Comparison of ENCODE assay signal across 8 mouse cellular contexts in the genomic region with DNA sequence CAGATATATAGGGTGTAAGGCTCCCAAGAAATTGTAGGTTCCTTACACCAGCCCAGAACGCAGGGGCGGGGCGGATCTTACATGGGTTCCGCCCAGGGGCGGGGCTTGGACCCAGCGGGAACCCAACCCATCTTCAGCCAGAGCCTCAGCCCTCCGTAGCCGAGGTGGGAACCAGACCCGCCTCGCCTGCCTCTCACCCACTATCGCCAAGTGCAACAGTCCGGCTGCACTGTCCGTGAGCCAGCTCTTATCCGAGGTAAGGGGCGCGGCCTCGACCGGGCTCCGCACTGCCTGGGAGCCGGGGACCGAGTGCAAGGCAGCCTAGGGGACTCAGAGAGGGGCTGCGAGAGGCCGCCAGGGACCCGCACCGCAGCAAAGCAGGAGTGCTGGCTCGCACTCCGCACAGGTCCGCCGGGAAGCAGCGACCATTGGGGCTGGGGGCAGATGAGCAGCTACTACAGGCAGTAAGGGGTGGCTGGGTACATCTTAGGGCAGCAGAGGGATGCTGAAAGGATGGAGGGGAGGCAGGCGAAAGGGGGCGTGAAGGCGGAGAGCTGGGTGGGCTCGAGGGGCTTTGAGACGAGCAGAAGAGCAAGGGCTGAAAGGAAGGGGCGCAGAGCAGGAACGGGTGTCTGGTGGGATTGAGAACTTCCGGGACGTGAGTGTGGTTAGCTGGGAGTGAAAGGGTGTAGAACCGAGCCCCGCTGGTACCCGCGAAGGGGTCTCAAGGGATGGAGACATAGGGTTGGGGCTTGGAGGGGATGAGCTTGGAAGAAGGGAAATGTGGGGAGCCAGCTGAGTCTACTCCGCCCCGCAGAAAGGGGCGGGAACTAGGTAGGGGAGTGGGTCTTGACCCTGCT. TPM values are rescaled to one million over a fixed set of nuclear protein-coding genes. Genes with fewer than 3 reads are reported as not detected.
DNase-seq lines count a peak whose midpoint lies in the region; ATAC-seq and TF ChIP-seq lines count a peak whose summit lies in the region.

Gene Rab3b (plus strand): TSS at position 101 of the 860 bp plus-strand sequence.

- in situ Hi-C loops in ES-E14 (cut with MboI; ENCODE audit: low sequenced_read_pairs in 2 of 2, unreplicated experiment in 2 of 2), result loop anchor here in 1 of 2 experiments (10.0 kb wide), 1 partner anchor 96 kb away; no protein-coding TSS in a partner anchor

- H3K4me1 ChIP-seq in ES-E14 (ENCODE audit: control insufficient read depth in 2 of 2, insufficient read depth in 2 of 2, low read length in 2 of 2, poor library complexity in 1 of 2), result peaks cover 0 to 4% of the 10 kb centered on the region in 2 experiments; a peak in 2 of 4 replicates
- peaks cover 5% of the 10 kb centered on the region for H3K4me1 ChIP-seq in forebrain, embryonic 13.5 days
- H3K4me1 ChIP-seq in neural tube, embryonic 14.5 days (ENCODE audit: control insufficient read depth, insufficient read depth, low read length), result no peaks in the 10 kb centered on the region

- intact Hi-C loops in heart, postnatal 36 days (cut with DNase I), result no loop called here

- H3K27me3 ChIP-seq in forebrain, embryonic 13.5 days, result 0 out of 2 replicates have a peak, but pooled peaks cover 4% of the 10 kb centered on the region
- no peaks in the 10 kb centered on the region for H3K27me3 ChIP-seq in neural tube, embryonic 14.5 days (ENCODE audit: control insufficient read depth, insufficient read depth, low read length)

- peak within 1 kb of the TSS; percentile 74 to 84 for H3K4me3 ChIP-seq in ES-E14 (ENCODE audit: insufficient read depth in 1 of 2, low read depth in 1 of 2, low read length in 2 of 2, poor library complexity in 1 of 2, severe bottlenecking in 1 of 2)
- peak within 1 kb of the TSS; percentile 62 for H3K4me3 ChIP-seq in forebrain, embryonic 13.5 days
- peak within 1 kb of the TSS; percentile 66 for H3K4me3 ChIP-seq in neural tube, embryonic 14.5 days (ENCODE audit: low read depth, low read length)

- peak within 1 kb of the TSS; percentile 64 for H3K9ac ChIP-seq in ES-E14 (ENCODE audit: insufficient read depth, low read depth, low read length, poor library complexity, severe bottlenecking)
- H3K9ac ChIP-seq in forebrain, embryonic 13.5 days, result peak within 1 kb of the TSS; percentile 76
- H3K9ac ChIP-seq in neural tube, embryonic 14.5 days (replicated peaks; ENCODE audit: low read depth, low read length), result peak within 1 kb of the TSS; percentile 80

- H3K27ac ChIP-seq in ES-E14 (ENCODE audit: insufficient read depth, low read depth, low read length, poor library complexity, severe bottlenecking), result no peak within 1 kb of the TSS
- no peak within 1 kb of the TSS for H3K27ac ChIP-seq in forebrain, embryonic 13.5 days
- H3K27ac ChIP-seq in neural tube, embryonic 14.5 days (ENCODE audit: low read depth, low read length), result 0 out of 2 replicates have a peak within 1 kb of the TSS, but pooled peaks have one; percentile 36

- no peaks in the 10 kb centered on the region for H3K9me3 ChIP-seq in ES-E14 (ENCODE audit: control insufficient read depth, insufficient read depth, low read depth, low read length)
- no peaks in the 10 kb centered on the region for H3K9me3 ChIP-seq in forebrain, embryonic 13.5 days (replicated peaks)
- no peaks in the 10 kb centered on the region for H3K9me3 ChIP-seq in neural tube, embryonic 14.5 days (ENCODE audit: control insufficient read depth, low read length)

- H3K4me2 ChIP-seq in forebrain, embryonic 13.5 days, result peak within 1 kb of the TSS; percentile 74
- peak within 1 kb of the TSS; percentile 48 for H3K4me2 ChIP-seq in neural tube, embryonic 14.5 days (ENCODE audit: low read depth, low read length)

- peak; percentile 95 for ATAC-seq in forebrain, embryonic 13.5 days
- ATAC-seq in neural tube, embryonic 14.5 days (ENCODE audit: low read depth), result peak; percentile 93

- DNase-seq in ES-E14 (ENCODE audit: low read depth, low spot score), result peak; percentile 72
- DNase-seq in cerebellum, adult 11 months, result peak; percentile 9
- peak; percentile 14 to 40 for DNase-seq in heart, postnatal 36 days
- DNase-seq in layer of hippocampus, adult 11-12 months (ENCODE audit: low spot score), result peak; percentile 47
- DNase-seq in lung, adult 18-20 months, result peak; percentile 47 to 57
- DNase-seq in thymus, adult 18-20 months, result peak; percentile 8 to 11

- no peaks in the 10 kb centered on the region for H3K36me3 ChIP-seq in ES-E14 (ENCODE audit: control insufficient read depth, insufficient read depth, low read length, poor library complexity, severe bottlenecking)
- H3K36me3 ChIP-seq in forebrain, embryonic 13.5 days (ENCODE audit: poor library complexity, severe bottlenecking), result no peaks in the 10 kb centered on the region
- H3K36me3 ChIP-seq in neural tube, embryonic 14.5 days (ENCODE audit: control insufficient read depth, insufficient read depth, low read length), result no peaks in the 10 kb centered on the region

- under 1% methylated on average over 46 of the region's 46 CpGs for WGBS in forebrain, embryonic 13.5 days
- under 1% methylated on average over 46 of the region's 46 CpGs for WGBS in neural tube, embryonic 14.5 days

TF ChIP-seq in ES-E14, 5 proteins besides CTCF, POLR2A, EP300 and RAD21:
- TF ChIP-seq ZNF384 (IDR thresholded peaks at IDR 0.05; ENCODE audit: low read depth, low read length) (no peak), MAFK (IDR thresholded peaks at IDR 0.05; ENCODE audit: insufficient read depth, low read depth, low read length) (no peak), HCFC1 (IDR thresholded peaks at IDR 0.05; ENCODE audit: borderline replicate concordance, insufficient read depth, low read length) (no peak)
TF ChIP-seq in ES-E14: peak in this region for 0.

RNA-seq across cellular contexts. Expression of gene Rab3b, which starts in this region (rescaled TPM):
- 2.3 and 5.1 TPM in 2 replicates for total RNA-seq in ES-E14 (2012; rRNA removed)
- polyA plus RNA-seq in forebrain, embryonic 13.5 days (2015; fragmentation: Nextera tagmentation; extraction: Ambion mirVana), result 38.0 and 54.1 TPM in 2 replicates
- total RNA-seq in heart, postnatal 36 days (2021), result 1 to 10 TPM in 1 of 2 experiments, under 1 TPM in 1; 0.24 to 1.1 TPM
- polyA plus RNA-seq in neural tube, embryonic 14.5 days (2014; fragmentation: Nextera tagmentation; extraction: Ambion mirVana), result 141 and 213 TPM in 2 replicates

Comparison
In these comparisons a context has a peak if more than half of its experiments do, and no peak if none do; other contexts are left out.
1. DNase-seq: peak in every context shown above with its lines; median percentile 72 in ES-E14; 52 in lung, adult 18-20 months; 47 in layer of hippocampus, adult 11-12 months; 27 in heart, postnatal 36 days; 10 in thymus, adult 18-20 months; 9 in cerebellum, adult 11 months.